ENCODE assay signal across 19 mouse cellular contexts in the genomic region with DNA sequence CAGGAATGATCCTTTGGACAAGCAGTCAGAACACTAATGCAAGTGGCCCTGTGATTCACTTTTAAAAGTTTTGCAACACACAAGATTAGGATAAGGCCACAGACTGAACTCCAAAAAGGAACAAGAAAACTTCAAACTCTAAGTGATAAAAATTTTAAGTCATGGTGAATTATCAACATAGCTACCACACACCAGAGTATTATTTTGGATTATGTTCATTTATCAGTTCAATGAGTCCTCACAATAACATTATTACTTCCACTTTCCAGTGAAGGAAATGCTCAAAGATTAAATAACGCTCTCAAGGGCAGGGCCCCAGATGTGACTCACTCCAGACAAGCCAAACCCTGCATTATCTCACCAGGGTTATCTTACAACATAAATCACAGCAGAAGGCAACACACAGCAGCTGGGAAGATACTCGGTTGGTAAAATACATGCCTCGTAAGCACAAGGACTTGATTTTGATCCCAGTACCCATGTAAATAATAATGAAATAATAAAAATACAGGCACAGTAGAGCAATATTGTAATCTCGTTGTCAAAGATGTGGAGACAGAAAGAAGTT.
DNase-seq lines count a peak whose midpoint lies in the region; ATAC-seq lines count a peak whose summit lies in the region.
"Had no signal": no experiment of that assay in that cellular context is flagged by ENCODE, and none has a peak within 500 bp of the region (broad histone marks: within the 10 kb centered on the region; RNA-seq: fewer than 3 reads in every experiment).

No protein-coding gene starts in this region.

- H3K9ac ChIP-seq in heart, embryonic 12.5 days = no peak overlapping the region
- H3K9ac ChIP-seq in forebrain, embryonic 11.5 days (ENCODE audit: low read length) = no peak overlapping the region
- H3K9ac ChIP-seq: embryonic facial prominence, embryonic 12.5 days; limb, embryonic 15.5 days; liver, postnatal 0 days; neural tube, embryonic 12.5 days had no signal

- DNase-seq in adrenal gland, adult (ENCODE audit: inconsistent age in 2 of 2, low spot score in 1 of 2) = peak; percentile 70 to 91
- DNase-seq in adrenal gland, adult 18-20 months (ENCODE audit: low spot score in 2 of 2) = no peak
- DNase-seq in heart, postnatal 25 days (ENCODE audit: low spot score) = peak; percentile 15
- DNase-seq in Muller cell, postnatal 12 days (ENCODE audit: inconsistent ontology term) = peak; percentile 53
- DNase-seq in fibroblast of lung, adult 2 months (ENCODE audit: low read depth) = peak; percentile 17
- no peak for DNase-seq in forebrain, embryonic 11.5 days (ENCODE audit: low spot score)
- DNase-seq in retina, postnatal 1 day = no peak
- DNase-seq: cerebellum, adult 11-12 months; kidney, postnatal 25 days; layer of hippocampus, adult 9-11 months; liver, postnatal 0 days; midbrain, embryonic 14.5 days; thymus, postnatal 25 days had no signal

- H3K27ac ChIP-seq in heart, embryonic 12.5 days (ENCODE audit: poor library complexity, severe bottlenecking) = no peak overlapping the region
- H3K27ac ChIP-seq in forebrain, embryonic 11.5 days (ENCODE audit: low read depth, low read length) = no peak overlapping the region
- H3K27ac ChIP-seq: embryonic facial prominence, embryonic 12.5 days; forebrain, embryonic 10.5 days; limb, embryonic 15.5 days; neural tube, embryonic 12.5 days had no signal

- intact Hi-C loops in heart, postnatal 25 days (cut with DNase I) = no loop called here

- H3K4me2 ChIP-seq in heart, embryonic 12.5 days = no peak overlapping the region
- no peak overlapping the region for H3K4me2 ChIP-seq in forebrain, embryonic 11.5 days (ENCODE audit: low read depth, low read length, severe bottlenecking)
- H3K4me2 ChIP-seq: embryonic facial prominence, embryonic 12.5 days; limb, embryonic 15.5 days; neural tube, embryonic 12.5 days had no signal

- H3K27me3 ChIP-seq in heart, embryonic 12.5 days (replicated peaks) = 0 out of 2 replicates have a peak, but pooled peaks cover 9% of the 10 kb centered on the region
- H3K27me3 ChIP-seq in forebrain, embryonic 11.5 days (ENCODE audit: control insufficient read depth, insufficient read depth, low read length) = no peaks in the 10 kb centered on the region
- H3K27me3 ChIP-seq: embryonic facial prominence, embryonic 12.5 days; limb, embryonic 15.5 days; neural tube, embryonic 12.5 days had no signal

- H3K9me3 ChIP-seq in heart, embryonic 12.5 days (replicated peaks) = no peaks in the 10 kb centered on the region
- H3K9me3 ChIP-seq in forebrain, embryonic 11.5 days (ENCODE audit: control insufficient read depth, low read length) = no peaks in the 10 kb centered on the region
- H3K9me3 ChIP-seq: embryonic facial prominence, embryonic 12.5 days; forebrain, embryonic 10.5 days; limb, embryonic 15.5 days; neural tube, embryonic 12.5 days had no signal

- H3K4me3 ChIP-seq in heart, embryonic 12.5 days = no peak overlapping the region
- no peak overlapping the region for H3K4me3 ChIP-seq in forebrain, embryonic 11.5 days (ENCODE audit: low read depth, low read length)
- H3K4me3 ChIP-seq: embryonic facial prominence, embryonic 12.5 days; forebrain, embryonic 10.5 days; limb, embryonic 15.5 days; neural tube, embryonic 12.5 days had no signal

- no peaks in the 10 kb centered on the region for H3K4me1 ChIP-seq in heart, embryonic 12.5 days (replicated peaks)
- no peaks in the 10 kb centered on the region for H3K4me1 ChIP-seq in forebrain, embryonic 11.5 days (replicated peaks; ENCODE audit: control insufficient read depth, insufficient read depth, low read length)
- H3K4me1 ChIP-seq: embryonic facial prominence, embryonic 12.5 days; forebrain, embryonic 10.5 days; limb, embryonic 15.5 days; neural tube, embryonic 12.5 days had no signal

- 17% methylated on average over 4 of the region's 4 CpGs for WGBS in heart, embryonic 12.5 days
- 73% methylated on average over 4 of the region's 4 CpGs for WGBS in forebrain, embryonic 11.5 days

- no peaks in the 10 kb centered on the region for H3K36me3 ChIP-seq in heart, embryonic 12.5 days
- no peaks in the 10 kb centered on the region for H3K36me3 ChIP-seq in forebrain, embryonic 11.5 days (ENCODE audit: control insufficient read depth, insufficient read depth, low read length)
- H3K36me3 ChIP-seq: embryonic facial prominence, embryonic 12.5 days; forebrain, embryonic 10.5 days; limb, embryonic 15.5 days; neural tube, embryonic 12.5 days had no signal

- ATAC-seq in heart, embryonic 12.5 days (ENCODE audit: insufficient number of reproducible peaks, low FRiP score) = no peak
- no peak for ATAC-seq in forebrain, embryonic 11.5 days (replicated peaks; ENCODE audit: low FRiP score)
- ATAC-seq: inflammation-experienced regulatory T-cells, adult 6 months; liver, postnatal 0 days had no signal

Comparison
In these comparisons a context has a peak if more than half of its experiments do, and no peak if none do; other contexts are left out.
1. DNase-seq: peak in adrenal gland, adult (2 of 2), heart, postnatal 25 days (single experiment), Muller cell, postnatal 12 days (single experiment) and fibroblast of lung, adult 2 months (single experiment); none in adrenal gland, adult 18-20 months (0 of 2), forebrain, embryonic 11.5 days (single experiment) and retina, postnatal 1 day (single experiment).